Mouse (Mus musculus) intestine, postnatal 0 days (tissue): ENCODE results near the gene Prickle2. TPM values are rescaled to one million over a fixed set of nuclear protein-coding genes. Genes with fewer than 3 reads are reported as not detected.

Source experiments
- ATAC-seq: fragments of 200-750 bp; cut with Nextera tagmentation; 2 replicates; pipeline ENCODE4 v1.8.0; 2017; ENCODE audit warnings: mild to moderate bottlenecking, moderate TSS enrichment, moderate library complexity
- H3K27ac ChIP-seq: fragments of 300-500 bp; sonication (generic); 2 replicates; pipeline ENCODE4 v1.5.1; 2014; ENCODE audit warnings: mild to moderate bottlenecking, low read depth, low read length, moderate library complexity
- H3K27me3 ChIP-seq: fragments of 300-500 bp; sonication (generic); replicated peaks from 2 replicates; pipeline ENCODE4 v1.6.1; 2014; ENCODE audit warnings: low read length, mixed read lengths; ENCODE audit not compliant: control insufficient read depth, insufficient read depth
- H3K36me3 ChIP-seq: fragments of 300-500 bp; sonication (generic); 2 replicates; pipeline ENCODE4 v1.6.1; 2014; ENCODE audit warnings: mild to moderate bottlenecking, moderate library complexity; ENCODE audit not compliant: control insufficient read depth, insufficient read depth
- H3K4me1 ChIP-seq: fragments of 300-500 bp; sonication (generic); replicated peaks from 2 replicates; pipeline ENCODE4 v1.6.1; 2014; ENCODE audit warnings: antibody characterized with exemption, low read length, mixed read lengths; ENCODE audit not compliant: control insufficient read depth, insufficient read depth
- H3K4me2 ChIP-seq: fragments of 300-500 bp; sonication (generic); replicated peaks from 2 replicates; pipeline ENCODE4 v1.6.1; 2014; ENCODE audit warnings: low read depth, mild to moderate bottlenecking, moderate library complexity
- H3K4me3 ChIP-seq: fragments of 300-500 bp; sonication (generic); 2 replicates; pipeline ENCODE4 v1.5.1; 2014; ENCODE audit warnings: low read depth, low read length
- H3K9ac ChIP-seq: fragments of 300-500 bp; sonication (generic); 2 replicates; pipeline ENCODE4 v1.6.1; 2014; ENCODE audit warnings: mild to moderate bottlenecking, low read depth, low read length
- H3K9me3 ChIP-seq: fragments of 300-500 bp; sonication (generic); 2 replicates; pipeline ENCODE4 v1.6.1; 2016; ENCODE audit warnings: mixed run types; ENCODE audit not compliant: control insufficient read depth
- CTCF ChIP-seq: sonication (generic); IDR thresholded peaks from 2 replicates; pipeline ENCODE4 v1.5.1; 2016; ENCODE audit warnings: low read depth, mild to moderate bottlenecking, control low read depth, antibody characterized with exemption, moderate library complexity
- WGBS: fragments of 180-500 bp; shearing (Covaris S2); extraction: QIAGEN DNeasy Blood & Tissue Kit; methylation state at CpG from one replicate; pipeline ENCODE4 v1.1.7; 2014; 5-methylcytosine and 5-hydroxymethylcytosine counted together
- polyA plus RNA-seq: library from polyadenylated mRNA; unstranded; fragments of >200 nt; fragmentation: Nextera tagmentation; extraction: Ambion mirVana; gene quantifications from 2 replicates; pipeline ENCODE4 v1.2.1, GENCODE M21; 2015

Gene Prickle2
- polyA plus RNA-seq, 1 experiment from 2014 or later, result 1.7 TPM

DNA sequence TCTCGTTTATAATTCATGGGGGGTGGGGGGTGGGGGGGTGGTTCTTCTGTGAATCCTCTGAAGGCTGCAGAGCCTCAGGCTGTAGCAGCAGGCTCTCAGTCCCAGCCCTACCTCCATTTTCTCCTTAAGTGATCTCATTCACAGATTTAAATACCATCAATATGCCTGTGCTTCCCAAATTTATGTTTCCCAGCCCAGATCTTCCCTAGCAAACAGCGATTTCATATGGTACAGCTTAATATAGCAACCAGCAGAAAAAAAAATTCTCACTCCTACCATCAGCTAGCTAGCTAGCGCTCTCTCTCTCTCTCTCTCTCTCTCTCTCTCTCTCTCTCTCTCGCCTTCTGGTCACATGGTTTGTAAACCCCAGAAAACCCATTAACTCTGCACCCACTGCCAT is 42.5 kb downstream of the Prickle2 start:
- Histone ChIP-seq H3K9me3 (no peaks in the 10 kb centered on the region), H3K4me1 (no peaks in the 10 kb centered on the region), H3K4me2 (no peak overlapping the region), H3K27ac (no peak overlapping the region), H3K27me3 (no peaks in the 10 kb centered on the region), H3K36me3 (no peaks in the 10 kb centered on the region), H3K4me3 (no peak overlapping the region), H3K9ac (no peak overlapping the region)
- no peak for ATAC-seq
- no peak for TF ChIP-seq CTCF
- WGBS, result 63% methylated on average over 4 of the region's 4 CpGs

DNA sequence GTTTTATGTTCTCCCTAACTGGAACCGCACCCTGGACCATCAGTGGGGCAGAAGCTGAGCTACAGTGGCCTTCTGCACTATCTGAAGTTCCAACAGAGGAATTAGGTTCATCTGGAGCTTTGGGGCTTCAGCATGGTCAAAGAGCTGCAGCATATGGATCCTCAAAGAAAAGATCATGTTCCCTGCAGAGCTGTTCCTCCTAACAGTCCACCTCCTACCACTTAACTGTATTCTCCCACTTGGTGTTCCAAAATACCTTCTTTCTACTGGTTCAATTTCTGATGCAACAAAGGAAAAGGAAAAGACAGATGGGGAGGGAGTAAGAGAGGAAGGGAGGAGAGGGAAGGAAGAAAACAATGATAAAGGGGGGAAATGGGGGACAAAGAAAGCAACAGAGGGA is 56.9 kb downstream of the Prickle2 start:
- 95% methylated on average over 1 of the region's 1 CpGs for WGBS

DNA sequence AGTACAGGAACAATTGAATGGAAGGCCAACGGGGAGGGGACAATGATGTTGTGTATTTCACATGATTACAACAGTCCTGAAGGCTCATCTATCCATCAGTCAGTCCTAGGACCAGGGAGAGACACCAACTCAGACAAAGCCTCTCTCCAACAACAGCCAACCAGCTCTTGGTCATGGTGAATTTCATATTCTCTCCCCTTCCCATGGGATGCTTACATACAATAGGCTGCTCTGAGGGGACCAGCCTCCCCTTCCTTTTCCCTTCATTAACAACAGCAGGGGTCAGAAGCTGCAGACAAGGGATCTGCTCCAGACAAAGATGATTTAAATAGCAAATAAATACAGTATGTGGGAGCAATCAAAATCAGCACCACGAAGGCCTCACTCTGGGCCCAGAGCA is 57.4 kb downstream of the Prickle2 start:
- no peak for ATAC-seq
- 57% methylated on average over 2 of the region's 2 CpGs for WGBS
- H3K27ac ChIP-seq, result no peak overlapping the region

More for the DNA sequence above, 56.9 kb downstream of the Prickle2 start:
- Histone ChIP-seq H3K27me3 (no peaks in the 10 kb centered on the region), H3K9me3 (no peaks in the 10 kb centered on the region), H3K4me3 (no peak overlapping the region), H3K4me2 (no peak overlapping the region), H3K9ac (no peak overlapping the region), H3K36me3 (no peaks in the 10 kb centered on the region), H3K27ac (no peak overlapping the region), H3K4me1 (no peaks in the 10 kb centered on the region)
- no peak for ATAC-seq
- TF ChIP-seq CTCF, result no peak

DNA sequence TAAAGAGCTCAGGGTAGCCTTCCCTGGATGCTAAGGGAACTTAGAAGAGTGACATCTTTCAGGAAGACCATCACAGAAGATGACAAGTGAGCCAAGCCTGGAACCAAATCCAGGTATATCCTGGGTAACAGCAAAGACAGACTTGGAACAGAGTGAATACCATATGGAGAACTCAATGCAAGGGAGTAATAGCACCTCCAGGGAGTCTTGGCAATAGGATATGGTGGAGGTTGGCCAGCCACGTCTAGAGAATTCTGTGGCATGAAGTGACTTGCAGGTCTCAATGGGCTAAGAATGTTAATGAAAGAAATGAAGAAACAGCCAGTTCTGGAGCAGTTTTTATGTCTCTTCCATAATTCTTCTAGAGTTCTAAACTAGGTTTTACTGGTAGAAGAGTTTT is 63.0 kb downstream of the Prickle2 start:
- no peak for TF ChIP-seq CTCF
- no peak overlapping the region for H3K9ac ChIP-seq
- no peak for ATAC-seq

More for the DNA sequence above, 57.4 kb downstream of the Prickle2 start:
- Histone ChIP-seq H3K4me3 (no peak overlapping the region), H3K9me3 (no peaks in the 10 kb centered on the region), H3K4me2 (no peak overlapping the region), H3K4me1 (no peaks in the 10 kb centered on the region), H3K36me3 (no peaks in the 10 kb centered on the region), H3K9ac (no peak overlapping the region), H3K27me3 (no peaks in the 10 kb centered on the region)
- no peak for TF ChIP-seq CTCF

DNA sequence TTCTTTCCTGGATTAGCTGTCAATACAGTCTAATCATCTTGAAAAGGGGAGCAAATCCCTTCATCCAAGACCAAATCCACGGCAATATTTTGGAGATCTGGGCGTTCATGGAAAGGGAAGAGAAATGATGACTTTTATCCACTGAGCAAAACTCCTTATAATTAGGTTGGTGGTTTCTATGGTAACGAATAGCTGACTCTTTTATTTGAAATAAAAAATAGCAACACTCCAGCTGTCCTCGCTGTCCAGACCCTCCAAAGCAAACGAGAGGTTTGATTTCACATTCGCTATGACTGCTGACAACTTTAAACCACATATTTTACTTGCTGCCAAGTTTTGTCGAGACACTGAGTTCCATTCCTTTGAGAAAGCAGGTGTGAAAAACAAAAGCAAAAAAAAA is 64.0 kb downstream of the Prickle2 start:
- H3K4me3 ChIP-seq, result no peak overlapping the region
- H3K27me3 ChIP-seq, result no peaks in the 10 kb centered on the region
- no peak for TF ChIP-seq CTCF
- no peaks in the 10 kb centered on the region for H3K4me1 ChIP-seq
- no peak overlapping the region for H3K4me2 ChIP-seq
- ATAC-seq, result no peak
- 62% methylated on average over 7 of the region's 7 CpGs for WGBS
- H3K36me3 ChIP-seq, result no peaks in the 10 kb centered on the region
- H3K9me3 ChIP-seq, result no peaks in the 10 kb centered on the region
- H3K27ac ChIP-seq, result no peak overlapping the region
- H3K9ac ChIP-seq, result no peak overlapping the region

More for the DNA sequence above, 63.0 kb downstream of the Prickle2 start:
- Histone ChIP-seq H3K27ac (no peak overlapping the region), H3K27me3 (no peaks in the 10 kb centered on the region), H3K36me3 (no peaks in the 10 kb centered on the region), H3K4me3 (no peak overlapping the region), H3K4me2 (no peak overlapping the region), H3K4me1 (no peaks in the 10 kb centered on the region), H3K9me3 (no peaks in the 10 kb centered on the region)
- WGBS, result 91% methylated on average over 1 of the region's 1 CpGs

DNA sequence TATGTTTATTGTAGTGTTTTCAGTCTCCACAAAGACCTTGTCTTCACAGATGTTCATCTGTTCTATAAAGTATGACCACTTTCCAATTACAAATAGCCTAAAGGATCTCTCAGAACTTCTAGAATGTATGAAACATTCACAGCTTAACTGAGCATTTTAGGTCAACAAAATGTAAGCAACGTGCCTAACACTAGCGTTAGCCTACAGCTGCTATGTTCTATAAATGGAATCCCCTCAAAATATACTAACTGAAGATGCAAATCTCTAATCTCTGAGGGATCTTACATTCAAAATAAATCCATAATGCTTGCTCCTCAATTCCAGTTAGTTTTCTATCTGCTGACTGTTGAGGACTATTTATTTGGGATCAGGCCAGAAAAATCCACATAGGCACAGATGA is 65.1 kb downstream of the Prickle2 start:
- Histone ChIP-seq H3K27me3 (no peaks in the 10 kb centered on the region), H3K36me3 (no peaks in the 10 kb centered on the region), H3K4me2 (no peak overlapping the region), H3K4me3 (no peak overlapping the region), H3K9me3 (no peaks in the 10 kb centered on the region), H3K9ac (no peak overlapping the region), H3K27ac (no peak overlapping the region), H3K4me1 (no peaks in the 10 kb centered on the region)
- WGBS, result 68% methylated on average over 2 of the region's 2 CpGs
- TF ChIP-seq CTCF, result no peak
- no peak for ATAC-seq

DNA sequence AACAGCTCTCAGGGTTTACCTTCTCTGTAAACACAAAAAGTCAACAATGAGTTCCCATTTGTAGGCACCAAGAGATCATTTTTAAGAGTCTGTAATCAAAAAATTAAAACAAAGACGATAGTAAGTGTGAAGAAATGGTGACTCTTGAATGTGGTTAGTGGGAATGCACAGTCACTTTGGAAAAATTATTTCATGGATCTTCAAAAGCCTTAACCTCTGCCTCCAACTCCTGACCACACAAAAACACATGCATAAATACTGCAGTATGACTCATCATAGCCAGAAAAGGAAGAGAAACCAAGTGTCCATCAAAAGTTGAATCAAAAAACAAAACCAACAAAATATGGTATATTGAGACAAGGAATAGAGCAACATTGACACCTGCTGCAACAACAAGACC is 69.5 kb downstream of the Prickle2 start:
- Histone ChIP-seq H3K27me3 (no peaks in the 10 kb centered on the region), H3K4me3 (no peak overlapping the region), H3K9me3 (no peaks in the 10 kb centered on the region), H3K9ac (no peak overlapping the region), H3K4me1 (no peaks in the 10 kb centered on the region), H3K36me3 (no peaks in the 10 kb centered on the region), H3K4me2 (no peak overlapping the region), H3K27ac (no peak overlapping the region)
- no peak for ATAC-seq
- WGBS, result 32% methylated on average over 1 of the region's 1 CpGs
- no peak for TF ChIP-seq CTCF
